Mouse (Mus musculus) heart, embryonic 11.5 days (tissue): ENCODE data around the gene Ncapd3. TPM values are rescaled to one million over a fixed set of nuclear protein-coding genes. Genes with fewer than 3 reads are reported as not detected.

Experiments
- ATAC-seq: fragments of 200-750 bp; cut with Nextera tagmentation; replicated peaks from 2 replicates; pipeline ENCODE4 v1.8.0; 2017; ENCODE audit warnings: moderate library complexity; ENCODE audit not compliant: insufficient number of reproducible peaks, low FRiP score, low TSS enrichment
- H3K27ac ChIP-seq: fragments of 300-500 bp; sonication (generic); 2 replicates; pipeline ENCODE4 v1.5.1; 2014; ENCODE audit warnings: mild to moderate bottlenecking, low read depth, low read length
- H3K27me3 ChIP-seq: fragments of 300-500 bp; sonication (generic); 2 replicates; pipeline ENCODE4 v1.6.1; 2014; ENCODE audit warnings: mild to moderate bottlenecking, low read length, mixed read lengths; ENCODE audit not compliant: control insufficient read depth, insufficient read depth
- H3K36me3 ChIP-seq: fragments of 300-500 bp; sonication (generic); 2 replicates; pipeline ENCODE4 v1.6.1; 2014; ENCODE audit warnings: mild to moderate bottlenecking, low read length, moderate library complexity, mixed read lengths; ENCODE audit not compliant: control insufficient read depth, insufficient read depth
- H3K4me1 ChIP-seq: fragments of 300-500 bp; sonication (generic); 2 replicates; pipeline ENCODE4 v1.6.1; 2014; ENCODE audit warnings: low read length; ENCODE audit not compliant: control insufficient read depth, insufficient read depth
- H3K4me2 ChIP-seq: fragments of 300-500 bp; sonication (generic); 2 replicates; pipeline ENCODE4 v1.6.1; 2014; ENCODE audit warnings: mild to moderate bottlenecking, moderate library complexity
- H3K4me3 ChIP-seq: fragments of 300-500 bp; sonication (generic); 2 replicates; pipeline ENCODE4 v1.5.1; 2014; ENCODE audit warnings: low read depth, low read length
- H3K9ac ChIP-seq: fragments of 300-500 bp; sonication (generic); 2 replicates; pipeline ENCODE4 v1.6.1; 2014; ENCODE audit warnings: mild to moderate bottlenecking, low read depth, low read length, moderate library complexity
- H3K9me3 ChIP-seq: fragments of 300-500 bp; sonication (generic); replicated peaks from 2 replicates; pipeline ENCODE4 v1.6.1; 2016; ENCODE audit warnings: low read length; ENCODE audit not compliant: control insufficient read depth
- WGBS: fragments of 180-500 bp; shearing (Covaris S2); extraction: QIAGEN DNeasy Blood & Tissue Kit; methylation state at CpG from one replicate; pipeline ENCODE4 v1.1.7; 2014; ENCODE audit not compliant: insufficient replicate concordance; 5-methylcytosine and 5-hydroxymethylcytosine counted together
- polyA plus RNA-seq: library from polyadenylated mRNA; unstranded; fragments of >200 nt; fragmentation: Nextera tagmentation; extraction: Ambion mirVana; gene quantifications from 2 replicates; pipeline ENCODE4 v1.2.1, GENCODE M21; 2014

The Ncapd3 gene
- polyA plus RNA-seq, 1 experiment from 2014 or later: 23.7 TPM

DNA sequence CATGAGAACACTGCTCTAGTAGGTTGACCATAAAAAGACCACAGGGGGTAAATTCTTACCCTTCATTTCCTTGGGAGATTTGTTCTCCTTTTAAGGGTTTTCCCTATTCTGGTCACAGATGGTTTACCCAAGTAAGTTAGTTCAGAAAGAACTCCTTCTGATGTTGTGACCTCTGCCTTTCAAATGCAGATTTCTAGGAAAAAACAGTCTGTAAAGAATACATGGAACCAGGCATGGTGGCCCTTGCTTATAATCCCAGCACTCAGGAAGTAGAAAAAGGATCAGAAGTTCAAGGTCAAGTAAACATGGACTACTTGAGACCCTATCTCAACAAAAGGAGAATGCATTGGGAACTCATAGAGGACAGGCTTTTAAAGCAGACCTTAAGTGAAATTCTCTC, 45.8 kb downstream of the Ncapd3 start:
- H3K4me1 ChIP-seq: 0 out of 2 replicates have a peak, but pooled peaks cover 2% of the 10 kb centered on the region
- H3K4me3 ChIP-seq: no peak overlapping the region
- H3K27ac ChIP-seq: no peak overlapping the region
- no peak overlapping the region for H3K9ac ChIP-seq
- peaks cover 31% of the 10 kb centered on the region for H3K36me3 ChIP-seq
- H3K9me3 ChIP-seq: no peaks in the 10 kb centered on the region
- no peak overlapping the region for H3K4me2 ChIP-seq
- ATAC-seq: no peak
- no peaks in the 10 kb centered on the region for H3K27me3 ChIP-seq

DNA sequence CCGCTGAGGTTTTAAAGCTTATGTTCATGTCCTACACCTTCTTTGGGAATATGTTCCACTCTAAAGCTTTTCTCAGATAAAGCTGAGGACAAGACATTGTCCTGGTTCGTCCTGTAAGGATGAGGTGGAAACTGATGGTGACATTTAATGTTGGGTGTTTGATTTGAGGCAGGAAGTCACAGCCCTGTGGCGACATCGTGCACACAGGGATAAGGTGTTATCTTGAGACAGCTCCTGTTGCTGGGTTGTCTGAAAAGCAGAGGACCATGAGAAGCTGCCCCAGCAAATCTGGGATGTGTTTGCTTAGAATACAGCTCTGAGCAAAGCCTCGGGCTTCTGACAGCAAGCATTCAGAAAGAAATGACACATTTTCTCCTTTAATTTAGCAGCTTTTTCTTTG, 56.3 kb downstream of the Ncapd3 start:
- 63% methylated on average over 5 of the region's 5 CpGs for WGBS
- ATAC-seq: no peak
- H3K4me2 ChIP-seq: no peak overlapping the region
- no peaks in the 10 kb centered on the region for H3K4me1 ChIP-seq
- no peak overlapping the region for H3K27ac ChIP-seq
- peaks cover 45% of the 10 kb centered on the region for H3K36me3 ChIP-seq
- no peak overlapping the region for H3K4me3 ChIP-seq
- no peak overlapping the region for H3K9ac ChIP-seq
- no peaks in the 10 kb centered on the region for H3K9me3 ChIP-seq
- no peaks in the 10 kb centered on the region for H3K27me3 ChIP-seq

DNA sequence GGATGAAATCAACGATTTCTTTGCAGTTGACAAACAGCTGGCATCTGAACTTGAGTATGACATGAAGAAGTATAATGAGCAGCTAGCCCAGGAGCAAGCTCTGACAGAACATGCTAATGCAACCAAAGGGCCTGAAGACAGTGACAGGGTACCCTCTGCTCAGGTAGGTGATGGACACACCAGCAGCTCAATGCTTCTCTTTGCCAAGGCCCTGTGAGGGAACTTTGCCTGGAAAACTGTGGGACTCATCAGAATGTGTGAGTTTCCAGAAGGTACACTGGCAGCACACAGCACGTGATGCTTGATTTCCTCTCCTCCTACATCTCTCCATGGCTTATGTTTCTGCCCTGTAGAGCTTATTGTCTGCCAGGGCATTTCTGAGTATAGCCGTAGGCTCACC, 57.4 kb downstream of the Ncapd3 start:
- no peaks in the 10 kb centered on the region for H3K9me3 ChIP-seq
- H3K9ac ChIP-seq: no peak overlapping the region
- no peaks in the 10 kb centered on the region for H3K27me3 ChIP-seq
- no peak overlapping the region for H3K4me3 ChIP-seq
- H3K36me3 ChIP-seq: peaks cover 45% of the 10 kb centered on the region
- no peak overlapping the region for H3K4me2 ChIP-seq
- no peak overlapping the region for H3K27ac ChIP-seq
- no peak for ATAC-seq
- WGBS: 92% methylated on average over 3 of the region's 3 CpGs
- H3K4me1 ChIP-seq: no peaks in the 10 kb centered on the region

- H3K4me1 ChIP-seq: no peaks in the 10 kb centered on the region
- peaks cover 44% of the 10 kb centered on the region for H3K36me3 ChIP-seq
- no peaks in the 10 kb centered on the region for H3K9me3 ChIP-seq
- H3K4me3 ChIP-seq: no peak overlapping the region
- no peak for ATAC-seq
- H3K4me2 ChIP-seq: no peak overlapping the region
- WGBS: 91% methylated on average over 1 of the region's 1 CpGs
- H3K27me3 ChIP-seq: no peaks in the 10 kb centered on the region
- no peak overlapping the region for H3K27ac ChIP-seq
- no peak overlapping the region for H3K9ac ChIP-seq
These were observed 60.2 kb downstream of the Ncapd3 start for GRCm38 (mm10) chr9:27090134-27090533.

DNA sequence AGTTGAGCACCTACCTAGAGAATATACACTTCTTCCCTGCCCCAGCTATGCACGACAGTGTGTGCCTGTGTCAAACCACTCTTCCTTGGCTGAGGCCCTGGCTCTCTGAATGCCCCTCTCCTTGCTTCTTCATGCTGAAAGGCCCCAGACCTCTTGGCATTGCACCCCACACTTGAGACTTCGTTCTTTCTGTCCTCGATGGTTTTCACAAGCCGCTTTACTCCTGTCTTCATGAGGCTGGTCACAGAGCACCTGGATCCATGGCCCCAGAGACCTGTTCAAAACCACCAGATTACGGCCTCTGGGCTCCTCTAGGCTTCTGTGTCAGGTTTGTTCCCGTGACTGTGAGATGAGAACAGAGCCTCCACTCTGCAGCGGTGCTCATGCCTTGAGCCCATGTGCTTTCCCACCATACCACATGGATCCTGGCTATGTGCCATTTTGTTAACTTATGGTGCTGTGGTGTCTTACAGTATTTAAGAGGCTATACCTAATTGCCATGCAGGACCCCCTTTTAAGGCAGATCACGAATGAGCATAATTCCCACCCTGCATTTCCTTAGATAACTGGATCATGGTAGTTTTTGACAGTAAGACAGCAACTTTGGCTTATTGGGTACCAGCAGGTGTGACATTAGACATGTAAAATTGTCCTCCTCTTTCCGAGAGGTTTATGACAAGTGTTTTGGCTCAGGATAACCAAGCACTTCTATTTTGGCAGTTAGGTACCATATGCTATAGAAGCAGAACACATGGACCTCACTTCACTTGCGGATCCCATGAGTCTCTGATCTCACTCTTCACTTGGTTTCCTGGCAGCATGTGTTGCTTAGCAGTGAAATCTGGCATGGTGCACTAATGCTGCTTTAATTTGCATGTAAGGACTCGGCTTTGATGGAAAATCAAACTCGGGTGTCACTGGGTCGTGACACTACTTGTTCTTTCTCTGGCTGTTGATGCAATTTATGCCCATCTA, 61.1 kb downstream of the Ncapd3 start:
- H3K4me2 ChIP-seq: no peak overlapping the region
- 93% methylated on average over 13 of the region's 13 CpGs for WGBS
- ATAC-seq: no peak
- H3K27me3 ChIP-seq: no peaks in the 10 kb centered on the region
- H3K9me3 ChIP-seq: no peaks in the 10 kb centered on the region
- peaks cover 42% of the 10 kb centered on the region for H3K36me3 ChIP-seq
- no peak overlapping the region for H3K4me3 ChIP-seq
- H3K27ac ChIP-seq: no peak overlapping the region
- H3K4me1 ChIP-seq: no peaks in the 10 kb centered on the region
- H3K9ac ChIP-seq: no peak overlapping the region

- ATAC-seq: no peak
- no peak overlapping the region for H3K27ac ChIP-seq
- H3K9me3 ChIP-seq: no peaks in the 10 kb centered on the region
- H3K4me1 ChIP-seq: no peaks in the 10 kb centered on the region
- H3K27me3 ChIP-seq: no peaks in the 10 kb centered on the region
- no peak overlapping the region for H3K4me2 ChIP-seq
- H3K9ac ChIP-seq: no peak overlapping the region
- WGBS: 93% methylated on average over 6 of the region's 6 CpGs
- peaks cover 30% of the 10 kb centered on the region for H3K36me3 ChIP-seq
- no peak overlapping the region for H3K4me3 ChIP-seq
These were observed 62.9 kb downstream of the Ncapd3 start for GRCm38 (mm10) chr9:27092916-27093315.

GRCm38 (mm10) chr9:27098092-27098491, 68.1 kb downstream of the Ncapd3 start:
- H3K4me3 ChIP-seq: no peak overlapping the region
- H3K27me3 ChIP-seq: no peaks in the 10 kb centered on the region
- H3K9me3 ChIP-seq: no peaks in the 10 kb centered on the region
- H3K36me3 ChIP-seq: peaks cover 33% of the 10 kb centered on the region
- no peak overlapping the region for H3K9ac ChIP-seq
- no peak overlapping the region for H3K4me2 ChIP-seq
- H3K4me1 ChIP-seq: no peaks in the 10 kb centered on the region
- ATAC-seq: no peak
- no peak overlapping the region for H3K27ac ChIP-seq
- 43% methylated on average over 4 of the region's 4 CpGs for WGBS

GRCm38 (mm10) chr9:27098557-27098956, 68.6 kb downstream of the Ncapd3 start:
- Histone ChIP-seq H3K27me3 (no peaks in the 10 kb centered on the region), H3K27ac (no peak overlapping the region), H3K9me3 (no peaks in the 10 kb centered on the region), H3K36me3 (peaks cover 33% of the 10 kb centered on the region), H3K4me3 (no peak overlapping the region), H3K4me1 (no peaks in the 10 kb centered on the region), H3K9ac (no peak overlapping the region), H3K4me2 (no peak overlapping the region)
- WGBS: 88% methylated on average over 8 of the region's 8 CpGs
- no peak for ATAC-seq

DNA sequence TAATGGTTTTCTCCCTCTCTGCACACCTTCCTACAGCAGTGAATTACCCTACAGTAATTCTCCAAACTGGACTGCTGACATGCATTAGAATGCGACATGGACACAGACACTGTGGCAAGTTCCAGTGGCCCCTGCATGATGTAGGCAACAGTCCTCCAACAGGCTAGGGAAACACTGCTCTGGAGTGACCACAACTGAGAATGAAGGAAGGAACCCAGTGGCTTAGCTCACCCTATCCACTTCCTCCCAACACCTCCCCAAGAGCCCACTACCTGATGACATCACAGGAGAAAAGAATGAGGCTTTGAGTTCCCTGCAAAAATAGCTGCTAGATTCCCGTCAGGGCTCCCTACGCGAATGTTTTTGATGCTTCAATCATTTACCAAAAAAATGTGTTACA, 69.5 kb downstream of the Ncapd3 start:
- no peaks in the 10 kb centered on the region for H3K4me1 ChIP-seq
- 84% methylated on average over 4 of the region's 4 CpGs for WGBS
- ATAC-seq: no peak

More for the DNA sequence above, 69.5 kb downstream of the Ncapd3 start:
- no peaks in the 10 kb centered on the region for H3K27me3 ChIP-seq
- H3K36me3 ChIP-seq: peaks cover 32% of the 10 kb centered on the region
- H3K9ac ChIP-seq: no peak overlapping the region
- H3K4me2 ChIP-seq: no peak overlapping the region
- H3K4me3 ChIP-seq: no peak overlapping the region
- H3K27ac ChIP-seq: no peak overlapping the region
- no peaks in the 10 kb centered on the region for H3K9me3 ChIP-seq
